Mouse (Mus musculus) central nervous system, embryonic 11.5 days (tissue): Measurements from ENCODE around the gene Zc3h8. TPM values are rescaled to one million over a fixed set of nuclear protein-coding genes. Genes with fewer than 3 reads are reported as not detected.

Experiments
- polyA plus RNA-seq: library from polyadenylated mRNA; depleted of rRNA; stranded (reverse); fragments of >200 nt; gene quantifications from 2 replicates; pipeline ENCODE4 v1.2.3, GENCODE M21; 2012; rRNA removed

Gene Zc3h8
- 9.1 and 13.7 TPM in 2 replicates for polyA plus RNA-seq

DNA sequence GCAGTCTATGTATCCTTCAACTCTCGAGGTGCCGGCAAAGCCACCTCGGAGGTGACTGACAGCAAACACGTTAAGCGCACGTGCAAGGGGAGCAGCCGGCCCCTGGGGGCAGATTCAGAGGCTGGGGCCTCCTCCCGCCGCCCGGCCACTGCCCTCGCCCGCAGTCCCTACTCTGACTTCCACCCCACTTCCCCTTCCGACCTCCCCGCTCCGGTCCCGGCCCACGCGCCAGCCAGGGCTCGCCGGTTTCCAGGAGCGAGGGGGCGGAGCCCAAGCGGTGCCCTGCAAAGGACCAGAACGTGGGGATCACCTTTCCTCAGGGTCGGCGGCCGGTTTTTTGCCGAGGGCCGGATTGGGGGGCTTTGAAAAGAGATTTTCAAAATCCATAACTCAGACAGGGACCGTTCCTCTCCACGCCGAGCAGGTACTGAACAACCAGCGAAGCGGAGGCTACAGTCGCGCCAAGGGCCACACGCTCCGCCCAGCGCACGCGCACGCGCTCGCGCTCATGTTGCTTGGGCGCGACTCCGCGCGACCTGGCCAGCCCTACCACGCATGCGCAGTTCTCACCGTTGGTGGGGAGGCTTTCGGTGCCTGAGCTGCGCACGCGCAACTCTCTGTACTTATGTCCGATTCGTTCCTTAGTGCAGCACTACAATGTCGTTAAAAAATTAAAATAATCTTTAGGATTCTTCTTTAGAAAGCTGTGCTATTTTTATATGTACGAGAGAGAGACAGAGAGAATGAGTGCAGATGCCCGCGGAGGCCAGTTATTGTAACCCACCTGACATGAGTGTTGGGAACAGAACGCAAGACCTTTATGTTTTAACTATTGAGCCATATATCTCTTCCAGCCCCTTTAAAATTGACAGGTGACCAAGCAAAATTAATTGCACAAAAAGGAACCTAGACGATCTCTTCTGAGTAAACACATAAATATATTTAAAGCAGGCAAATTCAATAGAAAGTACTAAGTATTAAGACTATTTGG, at the start of gene Zc3h8:
Gene Zc3h8, minus strand, starts transcription at position 540 of the 991 bp plus-strand sequence.

DNA sequence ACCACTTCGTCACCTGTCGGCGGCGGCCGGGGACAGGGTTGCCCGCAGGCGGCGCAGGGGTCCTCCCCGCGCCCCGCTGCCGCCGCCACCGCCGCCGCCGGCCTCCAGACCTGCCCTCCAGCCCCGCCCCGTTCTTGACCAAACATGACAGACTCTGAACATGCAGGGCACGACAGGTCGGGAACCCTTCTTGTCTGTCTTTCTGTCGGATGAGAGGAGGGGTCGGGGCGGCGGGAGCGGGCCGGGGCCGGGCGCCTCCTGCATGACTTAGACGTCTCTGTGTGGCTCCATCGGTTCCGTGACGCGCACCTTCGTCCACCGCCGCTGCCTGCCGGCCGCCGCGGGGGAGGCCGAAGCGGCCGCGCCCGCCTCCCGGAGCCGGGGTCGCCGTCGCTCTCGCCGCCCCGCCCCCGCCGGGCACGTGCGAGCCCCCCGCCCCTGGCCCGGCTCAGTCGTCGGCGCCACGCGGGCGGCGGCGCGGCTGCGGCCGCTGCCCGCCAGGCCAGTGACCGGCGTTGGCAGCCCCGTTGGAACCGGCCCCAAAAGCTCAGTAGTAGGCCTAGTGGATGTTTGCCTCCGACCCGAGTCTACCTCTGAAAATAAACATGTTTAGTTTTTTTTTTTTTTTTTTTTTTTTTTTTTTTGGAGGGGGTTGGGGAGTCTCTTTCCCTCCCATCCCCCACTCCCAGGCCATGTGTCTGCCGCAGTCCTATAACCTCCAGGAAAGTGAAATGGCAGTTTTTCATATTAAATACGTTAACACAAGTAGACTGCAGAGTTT, 24.0 kb upstream of the Zc3h8 start, which contains the start of gene Gm10762:
Gene Gm10762, minus strand, starts transcription at position 65 of the 781 bp plus-strand sequence.

DNA sequence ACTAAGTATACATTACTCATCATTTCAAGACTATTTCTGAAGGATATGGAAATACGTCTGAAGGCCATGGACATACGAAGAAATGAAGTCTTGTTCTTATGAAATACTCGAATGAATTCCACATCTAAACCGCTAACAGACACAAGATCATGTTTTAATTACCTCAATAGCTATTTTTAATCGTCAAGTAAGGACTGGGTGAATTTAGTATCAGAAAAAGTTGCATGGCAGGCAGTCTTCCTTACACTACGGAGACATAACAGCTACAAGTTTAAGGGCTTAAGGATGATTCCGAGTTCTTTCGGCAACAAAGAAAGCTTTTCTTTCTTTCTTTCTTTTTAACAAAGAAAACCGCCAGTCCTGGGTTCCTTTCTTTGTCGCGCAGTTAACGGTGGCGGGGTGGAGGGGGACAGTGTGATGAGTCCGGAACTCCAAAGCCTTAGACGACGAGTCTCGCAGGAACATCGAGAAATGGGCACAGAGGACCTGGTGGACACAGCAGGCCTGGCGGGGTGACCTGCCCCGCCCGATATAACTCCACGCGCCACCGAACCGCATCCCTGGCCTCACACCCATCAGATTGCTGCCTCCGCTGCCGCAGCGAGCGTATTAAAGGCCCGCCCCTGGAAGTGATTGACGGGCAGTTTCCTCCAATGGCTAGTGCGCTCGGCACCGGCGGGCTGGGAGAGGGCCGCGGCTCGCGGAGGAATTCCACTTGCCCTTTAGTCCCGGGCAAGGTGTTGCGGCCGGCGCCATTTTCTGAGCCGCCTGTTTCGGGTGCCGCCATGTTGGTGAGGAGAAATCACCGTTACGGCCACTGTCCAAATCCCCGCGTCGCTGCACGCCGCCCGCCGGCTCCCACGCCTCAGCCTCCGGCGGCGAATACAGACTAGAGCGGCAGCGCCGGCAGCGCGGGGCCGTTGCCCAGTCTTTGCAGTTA, 23.0 kb upstream of the Zc3h8 start, which contains the start of gene Zc3h6:
Gene Zc3h6, plus strand, starts transcription at position 762 of the 940 bp plus-strand sequence.

Other genes with a start within 250 kb of the Zc3h8 start
- 4.1 and 9.2 TPM in 2 replicates for gene Mertk, start 245.1 kb downstream of the Zc3h8 start, polyA plus RNA-seq
- gene Tmem87b, start 126.0 kb downstream of the Zc3h8 start, polyA plus RNA-seq = 21.4 and 29.9 TPM in 2 replicates
- gene Fbln7, start 81.1 kb downstream of the Zc3h8 start, polyA plus RNA-seq = 1.2 and 1.7 TPM in 2 replicates
- 1.1 and 1.6 TPM in 2 replicates for gene Zc3h6, start 23.3 kb upstream of the Zc3h8 start, polyA plus RNA-seq
- 15.3 and 18.4 TPM in 2 replicates for gene Gm10762, start 23.6 kb upstream of the Zc3h8 start, polyA plus RNA-seq
- gene Vinac1, start 104.1 kb upstream of the Zc3h8 start, polyA plus RNA-seq = 0.31 and 0.34 TPM in 2 replicates
- 12.0 and 15.9 TPM in 2 replicates for gene Ttl, start 121.9 kb upstream of the Zc3h8 start, polyA plus RNA-seq
- gene Polr1b, start 156.9 kb upstream of the Zc3h8 start, polyA plus RNA-seq = 33.5 and 36.6 TPM in 2 replicates
- gene Chchd5, start 185.6 kb upstream of the Zc3h8 start, polyA plus RNA-seq = 21.9 and 26.7 TPM in 2 replicates